Mouse (Mus musculus) limb, embryonic 10.5 days (tissue): ENCODE measurements around the gene Atf2. TPM values are rescaled to one million over a fixed set of nuclear protein-coding genes. Genes with fewer than 3 reads are reported as not detected.
A peak's percentile ranks its signal among the peaks of the same experiment; 100 is the strongest.
"Not testable (repeated sequence)": the region's sequence is repeated elsewhere in the genome, so short reads cannot be mapped to it uniquely, and the experiment has no call there.

ENCODE experiments used
- DNase-seq: peaks from one replicate; pipeline ENCODE4 v3.0.0-alpha.2; 2017; ENCODE audit warnings: low spot score
- H3K27ac ChIP-seq: fragments of 300-500 bp; sonication (generic); 2 replicates; pipeline ENCODE4 v1.5.1; 2016; ENCODE audit warnings: mild to moderate bottlenecking
- H3K27me3 ChIP-seq: fragments of 300-500 bp; sonication (generic); 2 replicates; pipeline ENCODE4 v1.6.1; 2016; ENCODE audit warnings: low read depth, mild to moderate bottlenecking; ENCODE audit not compliant: poor library complexity, severe bottlenecking
- H3K36me3 ChIP-seq: fragments of 300-500 bp; sonication (generic); 2 replicates; pipeline ENCODE4 v1.6.1; 2016; ENCODE audit warnings: mild to moderate bottlenecking, moderate library complexity
- H3K4me1 ChIP-seq: fragments of 300-500 bp; sonication (generic); 2 replicates; pipeline ENCODE4 v1.6.1; 2016
- H3K4me3 ChIP-seq: fragments of 300-500 bp; sonication (generic); 2 replicates; pipeline ENCODE4 v1.5.1; 2016; ENCODE audit warnings: mild to moderate bottlenecking, moderate library complexity
- H3K9me3 ChIP-seq: fragments of 300-500 bp; sonication (generic); replicated peaks from 2 replicates; pipeline ENCODE4 v1.6.1; 2016; ENCODE audit warnings: mild to moderate bottlenecking
- WGBS: fragments of 180-500 bp; shearing (Covaris S2); methylation state at CpG from one replicate; pipeline ENCODE4 v1.1.7; 2016; 5-methylcytosine and 5-hydroxymethylcytosine counted together
- polyA plus RNA-seq: library from polyadenylated mRNA; unstranded; fragments of >200 nt; fragmentation: Nextera tagmentation; extraction: Ambion mirVana; gene quantifications from 2 replicates; pipeline ENCODE4 v1.2.1, GENCODE M21; 2016

The Atf2 gene
- polyA plus RNA-seq, 1 experiment from 2014 or later = 85.3 TPM

GRCm38 (mm10) chr2:73909116-73909515, 16.7 kb upstream of the Atf2 start:
- Histone ChIP-seq H3K9me3 (no peaks in the 10 kb centered on the region), H3K4me1 (peaks cover 13% of the 10 kb centered on the region; the same call in 1 of the 2 replicates), H3K36me3 (peaks cover 57% of the 10 kb centered on the region), H3K4me3 (no peak overlapping the region), H3K27me3 (no peaks in the 10 kb centered on the region), H3K27ac (no peak overlapping the region)
- WGBS = 99% methylated on average over 2 of the region's 2 CpGs
- DNase-seq = no peak

DNA sequence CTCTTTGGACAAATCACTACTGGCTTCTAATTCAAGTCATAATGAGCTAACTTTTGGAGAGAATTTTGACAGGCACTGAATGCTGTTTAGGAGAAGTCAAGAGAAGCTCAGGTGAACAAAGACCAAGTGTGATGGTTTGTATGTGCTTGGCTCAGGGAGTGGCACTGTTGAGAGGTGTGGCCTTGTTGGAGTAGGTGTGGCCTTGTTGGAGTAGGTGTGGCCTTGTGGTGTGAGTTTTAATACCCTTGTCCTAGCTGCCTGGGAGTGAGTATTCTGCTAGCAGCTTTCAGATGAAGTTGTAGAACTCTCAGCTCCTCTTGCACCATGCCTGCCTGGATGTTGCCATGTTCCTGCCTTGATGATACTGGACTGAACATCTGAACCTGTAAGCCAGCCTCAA, 12.2 kb upstream of the Atf2 start:
- H3K4me1 ChIP-seq, H3K4me3 ChIP-seq, H3K27me3 ChIP-seq, H3K27ac ChIP-seq, DNase-seq, H3K9me3 ChIP-seq: not testable (repeated sequence)
- peaks cover 58% of the 10 kb centered on the region for H3K36me3 ChIP-seq

GRCm38 (mm10) chr2:73903536-73903935, 11.1 kb upstream of the Atf2 start:
- Histone ChIP-seq H3K9me3 (no peaks in the 10 kb centered on the region), H3K4me3 (no peak overlapping the region), H3K27ac (no peak overlapping the region), H3K4me1 (no peaks in the 10 kb centered on the region), H3K27me3 (no peaks in the 10 kb centered on the region), H3K36me3 (peaks cover 47% of the 10 kb centered on the region)
- 96% methylated on average over 2 of the region's 2 CpGs for WGBS
- DNase-seq = no peak

DNA sequence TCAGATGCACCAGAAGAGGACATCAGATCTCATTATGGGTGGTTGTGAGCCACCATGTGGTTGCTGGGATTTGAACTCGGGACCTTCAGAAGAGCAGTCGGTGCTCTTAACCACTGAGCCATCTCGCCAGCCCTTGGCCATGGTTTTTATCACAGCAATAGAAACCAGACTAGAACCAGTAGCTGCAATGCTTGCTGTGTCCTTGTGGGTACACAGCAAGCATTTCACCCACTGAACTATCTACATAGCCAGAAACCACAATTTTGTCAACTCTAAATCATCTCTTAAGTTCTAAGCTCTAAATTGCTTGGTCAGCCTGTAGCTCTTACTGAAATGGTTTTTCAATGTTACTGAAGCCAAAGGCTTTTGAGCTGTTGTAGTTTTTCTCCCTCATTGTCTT, 9.9 kb upstream of the Atf2 start:
- H3K4me3 ChIP-seq, H3K9me3 ChIP-seq, H3K4me1 ChIP-seq, H3K27me3 ChIP-seq, H3K27ac ChIP-seq, DNase-seq: not testable (repeated sequence)
- WGBS = 95% methylated on average over 3 of the region's 3 CpGs
- H3K36me3 ChIP-seq = peaks cover 35% of the 10 kb centered on the region

DNA sequence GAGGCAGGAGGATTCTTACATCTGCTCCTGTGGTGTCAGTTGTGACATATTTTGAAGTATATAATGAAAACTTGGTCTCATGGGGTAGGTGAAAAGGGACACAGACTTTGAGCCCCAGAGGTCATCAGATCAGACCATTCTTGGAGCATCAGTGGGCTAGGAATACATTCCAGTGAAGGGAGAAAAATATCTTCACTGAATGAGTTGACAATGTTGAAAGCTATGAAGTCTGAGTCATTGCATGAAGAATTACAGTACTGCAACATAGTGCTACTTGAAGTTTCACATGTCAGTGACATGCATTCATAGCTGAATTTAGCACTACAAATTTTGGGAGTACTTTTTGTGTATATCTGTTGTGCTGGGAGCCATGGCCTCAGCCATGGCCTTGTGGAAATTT, 8.7 kb upstream of the Atf2 start:
- DNase-seq = no peak

GRCm38 (mm10) chr2:73900364-73900763, 7.9 kb upstream of the Atf2 start:
- H3K4me1 ChIP-seq = no peaks in the 10 kb centered on the region
- no peaks in the 10 kb centered on the region for H3K27me3 ChIP-seq
- no peaks in the 10 kb centered on the region for H3K9me3 ChIP-seq
- peaks cover 16% of the 10 kb centered on the region for H3K36me3 ChIP-seq
- 93% methylated on average over 1 of the region's 1 CpGs for WGBS
- H3K27ac ChIP-seq = no peak overlapping the region
- no peak overlapping the region for H3K4me3 ChIP-seq
- no peak for DNase-seq

More for the DNA sequence above, 8.7 kb upstream of the Atf2 start:
- Histone ChIP-seq H3K27ac (no peak overlapping the region), H3K9me3 (no peaks in the 10 kb centered on the region), H3K27me3 (no peaks in the 10 kb centered on the region), H3K36me3 (peaks cover 23% of the 10 kb centered on the region), H3K4me3 (no peak overlapping the region), H3K4me1 (no peaks in the 10 kb centered on the region)

DNA sequence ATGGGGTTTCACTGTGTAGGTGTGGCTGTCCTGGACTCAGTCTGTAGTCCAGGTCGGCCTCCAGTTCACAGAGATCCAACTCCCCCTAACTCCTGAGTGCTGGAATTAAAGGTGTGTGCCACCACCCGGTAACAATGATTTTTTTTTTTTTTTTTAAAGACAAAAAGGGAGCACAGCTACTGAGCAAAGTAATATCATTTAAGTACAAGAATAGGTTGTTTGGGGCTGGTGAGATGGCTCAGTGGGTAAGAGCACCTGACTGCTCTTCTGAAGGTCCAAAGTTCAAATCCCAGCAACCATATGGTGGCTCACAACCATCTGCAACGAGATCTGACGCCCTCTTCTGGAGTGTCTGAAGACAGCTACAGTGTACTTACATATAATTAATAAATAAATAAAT, 4.5 kb upstream of the Atf2 start:
- not testable (repeated sequence) for H3K36me3 ChIP-seq, H3K27ac ChIP-seq, DNase-seq, H3K9me3 ChIP-seq, H3K4me1 ChIP-seq, H3K27me3 ChIP-seq, H3K4me3 ChIP-seq
- WGBS = 72% methylated on average over 4 of the region's 4 CpGs

- Histone ChIP-seq H3K4me1 (peaks cover 9% of the 10 kb centered on the region; the same call in 1 of the 2 replicates), H3K27me3 (no peaks in the 10 kb centered on the region), H3K4me3 (peak overlapping the region; percentile 96), H3K36me3 (peaks cover 13% of the 10 kb centered on the region), H3K27ac (peak overlapping the region; percentile 97), H3K9me3 (no peaks in the 10 kb centered on the region)
- no peak for DNase-seq
- 68% methylated on average over 22 of the region's 22 CpGs for WGBS
Measured at GRCm38 (mm10) chr2:73893473-73894270, 1.2 kb upstream of the Atf2 start.

DNA sequence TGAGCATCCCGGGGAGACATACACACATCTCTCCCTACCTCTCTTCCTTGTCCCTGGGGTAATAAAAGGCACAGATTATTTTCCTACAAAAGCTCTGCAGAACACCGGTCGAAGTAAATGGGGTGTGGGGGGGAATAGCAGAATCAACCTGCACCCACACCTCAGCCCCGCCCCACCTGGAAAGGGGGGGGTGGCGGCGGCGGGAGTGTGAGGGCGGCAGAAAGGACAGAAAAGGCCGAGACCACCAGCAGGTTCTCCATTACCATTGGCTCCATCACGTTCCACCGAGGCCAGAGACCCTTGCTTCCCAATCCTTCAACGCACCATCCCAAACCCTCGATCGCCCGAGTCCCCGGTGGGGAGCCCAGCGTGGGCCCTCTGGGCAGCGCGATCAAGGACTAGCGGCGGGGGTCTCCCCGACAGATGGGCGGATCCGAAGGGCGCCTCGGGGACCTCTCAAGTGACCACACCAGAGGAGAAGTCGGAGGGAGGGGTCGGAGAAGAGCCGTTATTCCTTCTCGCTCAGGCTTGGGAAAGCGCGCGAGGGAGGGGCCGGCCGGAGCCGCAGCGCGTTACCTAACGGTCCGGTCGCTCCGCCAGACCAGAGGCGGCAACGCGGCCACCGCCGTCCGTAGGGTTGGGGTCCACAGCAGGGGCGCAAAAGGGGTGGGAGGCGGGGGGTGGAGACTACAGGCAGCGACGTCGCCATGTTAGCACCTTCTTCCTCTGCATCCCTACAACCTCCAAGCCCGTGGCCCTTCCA, 557 bp downstream of the Atf2 start:
- peaks cover 9% of the 10 kb centered on the region; the same call in 1 of the 2 replicates for H3K4me1 ChIP-seq
- peaks cover 17% of the 10 kb centered on the region for H3K36me3 ChIP-seq
- no peak for DNase-seq
- H3K4me3 ChIP-seq = peak overlapping the region; percentile 96
- peak overlapping the region; percentile 97 for H3K27ac ChIP-seq
- H3K9me3 ChIP-seq = no peaks in the 10 kb centered on the region
- under 1% methylated on average over 54 of the region's 54 CpGs for WGBS
- no peaks in the 10 kb centered on the region for H3K27me3 ChIP-seq

GRCm38 (mm10) chr2:73885997-73886396, 6.4 kb downstream of the Atf2 start:
- H3K27me3 ChIP-seq = no peaks in the 10 kb centered on the region
- no peaks in the 10 kb centered on the region for H3K9me3 ChIP-seq
- peaks cover 21% of the 10 kb centered on the region for H3K36me3 ChIP-seq
- peaks cover under 1% of the 10 kb centered on the region; the same call in 1 of the 2 replicates for H3K4me1 ChIP-seq
- H3K4me3 ChIP-seq = no peak overlapping the region
- no peak for DNase-seq
- 82% methylated on average over 2 of the region's 2 CpGs for WGBS
- H3K27ac ChIP-seq = no peak overlapping the region

DNA sequence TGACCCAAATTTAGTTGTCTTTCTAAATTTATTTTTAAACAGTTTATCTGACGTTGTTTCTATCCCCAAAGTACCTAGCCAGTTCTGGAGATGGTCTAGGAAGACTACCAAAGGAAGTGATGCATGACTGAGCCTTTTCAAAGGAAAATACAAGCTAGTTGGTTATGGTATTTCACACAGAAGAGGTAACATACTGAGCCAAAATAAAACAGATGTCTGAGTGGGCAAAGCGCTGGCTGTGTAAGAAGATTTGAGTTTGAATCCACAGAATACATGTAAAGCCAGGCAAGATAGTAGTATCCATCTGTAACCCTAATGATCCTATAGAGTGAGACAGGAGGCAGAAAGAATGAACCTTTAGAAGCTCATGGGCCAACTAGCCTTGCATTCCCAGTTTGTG, 14.5 kb downstream of the Atf2 start:
- no peaks in the 10 kb centered on the region for H3K4me1 ChIP-seq
- 91% methylated on average over 2 of the region's 2 CpGs for WGBS
- no peaks in the 10 kb centered on the region for H3K27me3 ChIP-seq
- no peak for DNase-seq
- H3K36me3 ChIP-seq = peaks cover 51% of the 10 kb centered on the region
- no peaks in the 10 kb centered on the region for H3K9me3 ChIP-seq
- H3K27ac ChIP-seq = no peak overlapping the region
- no peak overlapping the region for H3K4me3 ChIP-seq

- H3K9me3 ChIP-seq = no peaks in the 10 kb centered on the region
- 85% methylated on average over 16 of the region's 16 CpGs for WGBS
- no peaks in the 10 kb centered on the region for H3K4me1 ChIP-seq
- peaks cover 63% of the 10 kb centered on the region for H3K36me3 ChIP-seq
- no peaks in the 10 kb centered on the region for H3K27me3 ChIP-seq
- DNase-seq = no peak
- H3K27ac ChIP-seq = no peak overlapping the region
- H3K4me3 ChIP-seq = no peak overlapping the region
Measured at GRCm38 (mm10) chr2:73867764-73868487, 24.5 kb downstream of the Atf2 start.
